Mouse (Mus musculus) G1E (cell line): ENCODE results near the gene Tmsb10. TPM values are rescaled to one million over a fixed set of nuclear protein-coding genes. Genes with fewer than 3 reads are reported as not detected.

Experiments used
- ATAC-seq: 2 replicates; pipeline ENCODE4 v1.8.0; 2016; ENCODE audit warnings: mild to moderate bottlenecking; ENCODE audit not compliant: insufficient number of reproducible peaks, poor library complexity, low FRiP score, severe bottlenecking; ENCODE audit errors: extremely low read depth
- DNase-seq: peaks from one replicate; pipeline ENCODE4 v3.0.0; 2012; ENCODE audit warnings: low spot score
- H3K27me3 ChIP-seq: 2 replicates; pipeline ENCODE4 v1.6.1; 2012; ENCODE audit warnings: mild to moderate bottlenecking, low read length, inconsistent platforms; ENCODE audit not compliant: insufficient read depth
- H3K36me3 ChIP-seq: replicated peaks from 2 replicates; pipeline ENCODE3; 2012; ENCODE audit warnings: mild to moderate bottlenecking, inconsistent platforms
- H3K4me1 ChIP-seq: 2 replicates; pipeline ENCODE4 v1.6.1; 2012; ENCODE audit warnings: low read depth, low read length, inconsistent platforms, mixed read lengths; ENCODE audit not compliant: insufficient read depth
- H3K4me3 ChIP-seq: 2 replicates; pipeline ENCODE4 v1.5.1; 2012; ENCODE audit warnings: low read depth, mild to moderate bottlenecking, inconsistent platforms, low read length, moderate library complexity, mixed read lengths
- H3K9me3 ChIP-seq: replicated peaks from 2 replicates; pipeline ENCODE4 v1.6.1; 2012; ENCODE audit warnings: inconsistent platforms
- CTCF ChIP-seq: IDR thresholded peaks from 2 replicates; pipeline ENCODE4 v1.5.1; 2012; ENCODE audit warnings: low read depth, low read length, inconsistent platforms, mixed read lengths
- GATA1 ChIP-seq: IDR thresholded peaks from 2 replicates; pipeline ENCODE4 v1.6.1; 2012; ENCODE audit warnings: borderline replicate concordance, low read length, inconsistent platforms, mixed read lengths
- GATA2 ChIP-seq: IDR thresholded peaks from 2 replicates; pipeline ENCODE4 v1.6.1; 2012; ENCODE audit warnings: low read depth, low read length, inconsistent platforms, borderline replicate concordance
- POLR2AphosphoS5 ChIP-seq: IDR thresholded peaks from 2 replicates; pipeline ENCODE4 v1.6.1; 2012; ENCODE audit warnings: low read depth, low read length, inconsistent platforms; ENCODE audit not compliant: insufficient replicate concordance
- TAL1 ChIP-seq: conservative IDR thresholded peaks from 2 replicates; pipeline ENCODE4 v1.6.1; 2012; ENCODE audit warnings: low read depth, low read length, inconsistent platforms, mixed read lengths
- polyA plus RNA-seq: library from polyadenylated mRNA; stranded (reverse); fragments of >175 nt; gene quantifications from 2 replicates; pipeline ENCODE4 v1.2.3, GENCODE M21; 2012
- total RNA-seq, 2 experiments: library from RNA; stranded (forward) in 1 of 2; stranded (reverse) in 1 of 2; fragments of 200-1000 nt in 1 of 2; fragments of >200 nt in 1 of 2; fragmentation: Nextera tagmentation in 1 of 2; gene quantifications; 2 replicates each; pipeline ENCODE4 v1.2.3; 2014 to 2017

The Tmsb10 gene
- total and polyA plus RNA-seq, 3 experiments, result 8.3 to 12.1 (median 9.3) TPM

GRCm38 (mm10) chr6:72969787-72970186 lies 11.2 kb upstream of the Tmsb10 start:
- DNase-seq (no peak), ATAC-seq (no peak)
- Histone ChIP-seq H3K36me3 (no peaks in the 10 kb centered on the region), H3K9me3 (no peaks in the 10 kb centered on the region), H3K4me3 (no peak overlapping the region), H3K4me1 (no peaks in the 10 kb centered on the region), H3K27me3 (no peaks in the 10 kb centered on the region)
- TF ChIP-seq TAL1 (no peak), GATA1 (no peak), GATA2 (no peak), CTCF (no peak), POLR2AphosphoS5 (no peak)

DNA sequence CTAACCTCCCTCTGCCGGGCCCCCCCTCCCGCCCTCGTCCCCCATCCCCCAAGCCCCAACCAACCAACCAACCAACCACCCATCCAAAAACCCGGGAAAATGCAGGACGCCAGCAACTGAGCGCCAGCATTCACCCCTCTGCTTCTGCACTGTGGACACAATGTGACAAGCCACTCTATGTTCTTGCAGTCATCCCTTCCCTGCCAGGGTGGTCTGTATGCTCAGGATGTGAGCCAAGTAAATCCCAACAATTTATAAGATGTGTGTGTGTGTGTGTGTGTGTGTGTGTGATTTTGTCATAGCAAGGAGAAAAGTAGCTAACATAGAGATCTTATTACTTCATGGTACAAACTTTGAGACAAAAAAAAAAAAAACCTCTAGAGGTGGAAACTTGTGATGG lies 6.7 kb upstream of the Tmsb10 start:
- Histone ChIP-seq H3K4me3 (no peak overlapping the region), H3K36me3 (no peaks in the 10 kb centered on the region), H3K27me3 (peaks cover 9% of the 10 kb centered on the region; the same call in 1 of the 2 replicates), H3K4me1 (no peaks in the 10 kb centered on the region), H3K9me3 (no peaks in the 10 kb centered on the region)
- DNase-seq (no peak), ATAC-seq (no peak)
- TF ChIP-seq POLR2AphosphoS5 (no peak), TAL1 (no peak), GATA2 (no peak), GATA1 (no peak), CTCF (no peak)

GRCm38 (mm10) chr6:72962281-72962741 lies 3.8 kb upstream of the Tmsb10 start:
- Histone ChIP-seq H3K36me3 (no peaks in the 10 kb centered on the region), H3K27me3 (peaks cover 34% of the 10 kb centered on the region), H3K9me3 (no peaks in the 10 kb centered on the region), H3K4me1 (peaks cover 16% of the 10 kb centered on the region), H3K4me3 (no peak overlapping the region)
- ATAC-seq, result no peak
- no peak for TF ChIP-seq POLR2AphosphoS5
- no peak for DNase-seq

DNA sequence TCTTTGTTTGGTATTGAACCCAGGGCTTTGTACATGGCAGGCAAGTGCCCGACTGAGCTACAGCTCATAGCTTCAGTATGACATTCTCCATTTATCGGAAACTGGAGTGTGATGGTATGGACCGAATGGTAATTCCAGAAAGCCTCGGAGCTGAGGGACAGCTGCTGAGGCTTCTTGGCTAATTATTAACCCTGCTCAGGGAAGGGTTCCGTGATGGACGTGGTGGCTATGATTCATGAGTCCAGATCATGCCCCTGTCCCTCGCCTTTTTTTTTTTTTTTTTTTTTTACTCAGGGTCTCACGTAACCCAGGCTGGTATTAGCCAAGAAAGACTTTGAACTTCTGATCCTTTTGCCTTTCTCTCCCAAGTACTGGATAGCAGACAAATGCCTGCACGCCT lies 3.1 kb upstream of the Tmsb10 start:
- peaks cover 39% of the 10 kb centered on the region for H3K27me3 ChIP-seq
- DNase-seq (no peak), ATAC-seq (no peak)
- no peaks in the 10 kb centered on the region for H3K9me3 ChIP-seq
- H3K4me3 ChIP-seq, result no peak overlapping the region
- peaks cover 19% of the 10 kb centered on the region for H3K4me1 ChIP-seq
- H3K36me3 ChIP-seq, result no peaks in the 10 kb centered on the region
- TF ChIP-seq TAL1 (no peak), POLR2AphosphoS5 (no peak), GATA1 (no peak), GATA2 (no peak), CTCF (no peak)

DNA sequence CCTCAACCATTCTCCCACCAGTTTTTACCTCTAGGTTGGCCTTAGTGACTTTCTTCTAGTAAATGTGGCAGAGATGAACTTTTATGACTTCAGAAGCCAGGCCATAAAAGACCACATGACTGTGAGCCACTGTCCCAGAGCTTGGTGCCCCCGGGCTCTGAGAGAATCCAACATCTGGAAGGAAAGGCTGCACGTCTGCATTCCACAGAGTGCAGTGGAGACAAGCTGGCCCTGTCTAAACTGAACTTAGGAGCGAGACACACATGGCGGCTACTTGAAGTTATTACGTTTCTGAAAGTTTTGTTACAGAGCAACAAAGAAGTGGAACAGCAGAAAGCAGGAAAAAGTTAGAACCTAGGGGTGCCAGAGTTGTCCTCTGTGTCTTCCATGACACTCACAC lies 2.1 kb upstream of the Tmsb10 start:
- ATAC-seq (no peak), DNase-seq (no peak)

DNA sequence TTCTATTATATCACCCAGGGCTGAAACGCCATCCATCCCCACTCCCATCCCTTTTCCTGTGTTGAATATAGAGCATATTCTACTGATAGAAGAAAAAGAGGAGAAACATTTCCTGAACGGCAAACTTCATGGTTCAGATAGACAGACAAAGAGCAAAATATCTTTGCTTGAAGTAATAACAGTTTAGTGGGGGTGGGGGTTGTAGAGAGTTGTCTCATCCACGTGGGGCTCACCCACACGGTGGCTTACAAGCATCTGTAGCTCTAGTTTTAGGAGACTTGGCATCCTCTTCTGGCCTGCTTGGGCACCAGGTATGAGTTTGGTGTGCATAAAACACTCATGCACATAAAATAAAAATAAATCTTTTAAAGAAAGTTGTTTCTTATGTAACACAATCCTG lies 627 bp upstream of the Tmsb10 start:
- Histone ChIP-seq H3K4me1 (peaks cover 21% of the 10 kb centered on the region), H3K27me3 (peaks cover 47% of the 10 kb centered on the region), H3K9me3 (no peaks in the 10 kb centered on the region), H3K36me3 (no peaks in the 10 kb centered on the region), H3K4me3 (no peak overlapping the region)
- ATAC-seq (no peak), DNase-seq (no peak)
- no peak for TF ChIP-seq GATA2
- TF ChIP-seq POLR2AphosphoS5, result no peak
- TF ChIP-seq GATA1, result no peak
- no peak for TF ChIP-seq TAL1
- TF ChIP-seq CTCF, result no peak

More for the DNA sequence above, 2.1 kb upstream of the Tmsb10 start:
- TF ChIP-seq GATA2, result no peak
- TF ChIP-seq CTCF, result no peak
- TF ChIP-seq GATA1, result no peak
- no peak for TF ChIP-seq TAL1
- TF ChIP-seq POLR2AphosphoS5, result no peak
- no peaks in the 10 kb centered on the region for H3K9me3 ChIP-seq
- H3K4me3 ChIP-seq, result no peak overlapping the region
- peaks cover 48% of the 10 kb centered on the region for H3K27me3 ChIP-seq
- no peaks in the 10 kb centered on the region for H3K36me3 ChIP-seq
- H3K4me1 ChIP-seq, result peaks cover 21% of the 10 kb centered on the region
